Mouse (Mus musculus) heart, embryonic 10.5 days (tissue): ENCODE data around the gene Zfp568. TPM values are rescaled to one million over a fixed set of nuclear protein-coding genes. Genes with fewer than 3 reads are reported as not detected.
"Not testable (repeated sequence)": the region's sequence is repeated elsewhere in the genome, so short reads cannot be mapped to it uniquely, and the experiment has no call there.

Experiments
- DNase-seq: peaks from one replicate; pipeline ENCODE4 v3.0.0-alpha.2; 2017; ENCODE audit warnings: low spot score
- H3K27ac ChIP-seq: fragments of 300-500 bp; sonication (generic); 2 replicates; pipeline ENCODE4 v1.5.1; 2016; ENCODE audit warnings: mild to moderate bottlenecking
- H3K27me3 ChIP-seq: fragments of 300-500 bp; sonication (generic); 2 replicates; pipeline ENCODE4 v1.6.1; 2016; ENCODE audit warnings: mild to moderate bottlenecking; ENCODE audit not compliant: poor library complexity, insufficient read depth, severe bottlenecking
- H3K36me3 ChIP-seq: fragments of 300-500 bp; sonication (generic); 2 replicates; pipeline ENCODE4 v1.6.1; 2016; ENCODE audit warnings: mild to moderate bottlenecking, moderate library complexity
- H3K4me1 ChIP-seq: fragments of 300-500 bp; sonication (generic); 2 replicates; pipeline ENCODE4 v1.6.1; 2016; ENCODE audit warnings: mild to moderate bottlenecking
- H3K4me3 ChIP-seq: fragments of 300-500 bp; sonication (generic); 2 replicates; pipeline ENCODE4 v1.5.1; 2016; ENCODE audit warnings: mild to moderate bottlenecking, moderate library complexity
- H3K9me3 ChIP-seq: fragments of 300-500 bp; sonication (generic); 2 replicates; pipeline ENCODE4 v1.6.1; 2016; ENCODE audit warnings: mild to moderate bottlenecking, moderate library complexity
- WGBS: fragments of 180-500 bp; shearing (Covaris S2); methylation state at CpG from one replicate; pipeline ENCODE4 v1.1.7; 2016; 5-methylcytosine and 5-hydroxymethylcytosine counted together
- polyA plus RNA-seq: library from polyadenylated mRNA; unstranded; fragments of >200 nt; fragmentation: Nextera tagmentation; extraction: Ambion mirVana; gene quantifications from 2 replicates; pipeline ENCODE4 v1.2.1, GENCODE M21; 2016

The Zfp568 gene
- polyA plus RNA-seq, 1 experiment from 2014 or later, result 32.0 TPM

DNA sequence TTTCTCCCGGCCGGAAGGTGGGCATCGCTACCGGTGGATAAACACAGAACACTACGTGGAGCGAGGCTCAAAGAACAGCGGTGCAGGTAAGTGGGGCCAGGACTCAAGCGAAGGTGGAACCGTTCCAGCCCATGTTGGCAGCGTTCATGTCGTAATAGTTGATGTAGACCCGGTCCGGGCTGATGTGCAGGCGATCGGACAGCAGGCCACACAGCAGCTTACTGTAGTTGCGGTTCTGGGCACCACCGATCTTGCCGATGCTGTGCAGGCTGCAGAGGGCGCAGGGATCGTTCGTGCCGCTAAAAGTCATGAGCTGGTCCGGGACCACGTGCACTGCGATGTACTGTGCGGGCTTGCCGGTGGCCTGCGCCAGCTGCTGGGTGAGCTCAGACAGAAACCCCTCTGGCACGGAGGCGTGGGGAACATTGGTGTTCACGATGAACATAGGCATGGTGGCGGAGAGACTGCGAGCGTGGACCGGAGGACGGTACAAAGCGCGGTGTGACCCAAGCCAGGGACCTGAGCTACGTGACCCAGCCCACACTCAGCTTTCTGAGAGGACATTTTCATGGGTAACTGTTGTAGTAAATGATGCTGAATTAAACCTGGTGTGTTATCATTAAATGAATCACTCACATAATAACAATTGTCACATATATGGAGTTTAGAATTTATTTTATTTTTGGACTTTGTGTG lies 18.5 kb upstream of the Zfp568 start:
- H3K4me1 ChIP-seq, DNase-seq, H3K27me3 ChIP-seq, H3K27ac ChIP-seq, H3K9me3 ChIP-seq, H3K4me3 ChIP-seq, H3K36me3 ChIP-seq: not testable (repeated sequence)
- WGBS, result 48% methylated on average over 39 of the region's 39 CpGs

DNA sequence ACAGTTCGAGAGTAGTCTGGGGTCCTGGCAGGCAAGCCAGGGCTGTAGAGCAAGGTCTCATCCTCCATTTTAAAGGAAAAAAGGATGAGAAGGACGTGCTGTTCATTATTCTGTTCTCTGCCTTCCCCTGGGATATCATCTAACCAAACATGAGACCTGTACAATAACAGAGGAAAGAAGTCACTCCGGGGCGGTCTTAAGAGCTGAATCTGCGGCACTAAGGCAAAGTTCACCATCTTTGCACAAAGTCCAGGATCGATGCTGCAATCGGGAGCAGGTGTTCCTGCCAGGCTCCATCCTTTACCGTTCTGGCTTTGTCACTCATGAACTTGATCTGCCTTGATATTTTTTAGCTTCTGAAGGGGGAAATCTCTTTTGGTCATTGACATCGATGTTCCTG lies 13.1 kb upstream of the Zfp568 start:
- no peak overlapping the region for H3K27ac ChIP-seq
- DNase-seq, result no peak
- H3K4me3 ChIP-seq, result no peak overlapping the region
- H3K9me3 ChIP-seq, result no peaks in the 10 kb centered on the region
- no peaks in the 10 kb centered on the region for H3K27me3 ChIP-seq
- no peaks in the 10 kb centered on the region for H3K4me1 ChIP-seq
- peaks cover 5% of the 10 kb centered on the region; the same call in 1 of the 2 replicates for H3K36me3 ChIP-seq
- 81% methylated on average over 9 of the region's 9 CpGs for WGBS

DNA sequence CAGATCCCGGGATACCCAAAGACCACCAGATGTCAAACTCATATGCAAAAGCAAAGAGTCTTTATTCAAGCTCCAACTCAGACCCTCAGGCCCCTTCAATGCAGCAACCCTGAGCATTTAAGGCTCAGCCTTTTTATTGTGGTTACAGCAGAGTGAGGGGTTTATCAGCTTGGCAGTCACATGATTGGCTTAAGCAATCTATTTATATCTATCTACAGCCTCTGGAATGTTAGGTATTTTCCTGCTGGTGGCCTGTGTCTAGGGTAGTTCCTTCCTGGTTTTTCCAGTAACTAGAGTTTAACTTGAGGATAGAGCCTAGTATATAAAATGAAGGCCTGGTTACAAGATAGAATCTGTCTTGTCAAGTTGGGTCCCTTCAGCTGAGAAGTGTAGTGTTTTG lies 3.0 kb upstream of the Zfp568 start:
- Histone ChIP-seq H3K27me3 (no peaks in the 10 kb centered on the region), H3K36me3 (peaks cover 5% of the 10 kb centered on the region), H3K9me3 (no peaks in the 10 kb centered on the region), H3K27ac (peak overlapping the region; percentile 96), H3K4me3 (peak overlapping the region; percentile 20), H3K4me1 (peaks cover 34% of the 10 kb centered on the region)
- 78% methylated on average over 1 of the region's 1 CpGs for WGBS
- DNase-seq, result no peak

DNA sequence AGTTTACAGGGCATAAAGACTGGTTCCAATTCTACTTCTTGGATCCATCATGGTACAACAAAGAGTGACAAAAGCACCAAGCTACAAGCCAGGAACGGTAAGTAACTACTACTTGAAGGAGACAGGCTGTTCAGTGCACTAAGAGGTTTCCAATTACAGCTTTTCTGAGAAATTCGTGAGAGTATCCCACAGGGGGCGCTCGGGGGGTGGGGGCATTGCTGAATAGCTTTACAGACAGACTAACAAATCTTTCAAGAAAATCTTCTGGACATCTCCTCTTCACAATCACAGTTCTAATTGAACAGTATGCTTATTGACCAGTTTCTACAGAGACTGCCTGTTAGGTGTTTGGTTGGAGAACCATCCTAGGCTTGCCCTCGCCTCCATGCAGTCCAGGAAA lies 2.3 kb upstream of the Zfp568 start:
- 47% methylated on average over 5 of the region's 5 CpGs for WGBS
- peak overlapping the region; percentile 96 for H3K27ac ChIP-seq
- H3K4me3 ChIP-seq, result peak overlapping the region; percentile 20
- no peaks in the 10 kb centered on the region for H3K27me3 ChIP-seq
- peaks cover 39% of the 10 kb centered on the region for H3K4me1 ChIP-seq
- no peaks in the 10 kb centered on the region for H3K9me3 ChIP-seq
- H3K36me3 ChIP-seq, result peaks cover 12% of the 10 kb centered on the region
- DNase-seq, result no peak

- peaks cover 39% of the 10 kb centered on the region for H3K4me1 ChIP-seq
- H3K27me3 ChIP-seq, result no peaks in the 10 kb centered on the region
- H3K9me3 ChIP-seq, result no peaks in the 10 kb centered on the region
- H3K36me3 ChIP-seq, result peaks cover 15% of the 10 kb centered on the region
- DNase-seq, result no peak
- H3K4me3 ChIP-seq, result peak overlapping the region; percentile 25; the same call in 1 of the 2 replicates
- WGBS, result 74% methylated on average over 3 of the region's 3 CpGs
- H3K27ac ChIP-seq, result peak overlapping the region; percentile 96
Measured at GRCm38 (mm10) chr7:29981860-29982259, 1.9 kb upstream of the Zfp568 start.

DNA sequence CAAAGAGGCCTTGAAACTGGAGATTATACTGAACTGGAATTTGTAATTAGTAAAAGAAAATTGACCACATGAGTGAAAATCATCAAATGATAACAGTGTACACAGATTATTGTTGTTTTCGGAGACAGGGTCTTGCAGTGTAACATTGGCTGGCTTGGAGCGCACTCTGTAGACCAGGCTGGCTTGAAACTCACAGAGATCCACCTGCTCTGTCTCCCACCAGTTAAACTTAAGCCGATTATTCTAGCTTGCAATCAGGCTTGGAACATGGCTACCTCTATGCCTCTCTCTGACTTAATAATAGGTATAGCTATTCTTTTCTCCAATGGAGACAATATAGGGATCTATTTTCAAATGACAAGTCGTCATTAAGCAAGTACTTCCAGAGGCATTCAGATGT lies 1.4 kb upstream of the Zfp568 start:
- DNase-seq, result no peak
- 76% methylated on average over 4 of the region's 4 CpGs for WGBS
- H3K4me1 ChIP-seq, result peaks cover 39% of the 10 kb centered on the region
- peaks cover 19% of the 10 kb centered on the region for H3K36me3 ChIP-seq
- H3K27me3 ChIP-seq, result no peaks in the 10 kb centered on the region
- H3K9me3 ChIP-seq, result no peaks in the 10 kb centered on the region
- H3K4me3 ChIP-seq, result peak overlapping the region; percentile 90; the same call in 1 of the 2 replicates
- peak overlapping the region; percentile 96 for H3K27ac ChIP-seq

- peaks cover 39% of the 10 kb centered on the region for H3K4me1 ChIP-seq
- no peaks in the 10 kb centered on the region for H3K9me3 ChIP-seq
- peak overlapping the region; percentile 90 for H3K4me3 ChIP-seq
- peak; percentile 78 for DNase-seq
- H3K27ac ChIP-seq, result peak overlapping the region; percentile 96
- peaks cover 25% of the 10 kb centered on the region for H3K36me3 ChIP-seq
- no peaks in the 10 kb centered on the region for H3K27me3 ChIP-seq
- WGBS, result 23% methylated on average over 6 of the region's 6 CpGs
Measured at GRCm38 (mm10) chr7:29982931-29983330, 824 bp upstream of the Zfp568 start.

GRCm38 (mm10) chr7:29983340-29983689 lies 440 bp upstream of the Zfp568 start:
- WGBS, result 2% methylated on average over 8 of the region's 8 CpGs

GRCm38 (mm10) chr7:29986101-29986500 lies 2.3 kb downstream of the Zfp568 start:
- Histone ChIP-seq H3K4me3 (no peak overlapping the region), H3K4me1 (peaks cover 30% of the 10 kb centered on the region), H3K9me3 (no peaks in the 10 kb centered on the region), H3K36me3 (peaks cover 48% of the 10 kb centered on the region), H3K27me3 (no peaks in the 10 kb centered on the region), H3K27ac (no peak overlapping the region)
- DNase-seq, result no peak
- WGBS, result 89% methylated on average over 8 of the region's 8 CpGs

More at GRCm38 (mm10) chr7:29983340-29983689, 440 bp upstream of the Zfp568 start:
- Histone ChIP-seq H3K9me3 (no peaks in the 10 kb centered on the region), H3K36me3 (peaks cover 29% of the 10 kb centered on the region), H3K4me3 (peak overlapping the region; percentile 90), H3K4me1 (peaks cover 39% of the 10 kb centered on the region), H3K27ac (peak overlapping the region; percentile 96), H3K27me3 (no peaks in the 10 kb centered on the region)
- DNase-seq, result no peak

DNA sequence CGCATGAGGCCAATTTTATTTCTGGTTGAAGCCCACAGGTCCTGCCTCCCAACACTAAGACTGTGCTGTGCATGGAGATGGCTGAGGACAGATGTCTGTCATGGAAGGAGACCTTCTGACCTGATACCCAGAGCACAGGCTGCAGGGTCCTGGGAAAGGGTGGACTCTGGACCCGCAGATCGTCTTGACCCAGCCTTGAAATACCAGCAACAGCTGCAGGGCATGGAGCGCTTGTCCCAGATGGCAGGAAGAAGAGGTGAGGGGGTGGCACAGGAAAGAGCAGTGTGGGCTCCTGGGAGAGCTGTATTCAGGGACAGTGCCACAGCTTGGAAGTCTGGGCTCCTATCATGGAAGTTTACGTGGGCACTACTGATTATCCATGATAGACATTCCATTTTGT lies 3.8 kb downstream of the Zfp568 start:
- Histone ChIP-seq H3K36me3 (peaks cover 63% of the 10 kb centered on the region), H3K27me3 (no peaks in the 10 kb centered on the region), H3K9me3 (no peaks in the 10 kb centered on the region), H3K4me3 (no peak overlapping the region), H3K27ac (no peak overlapping the region), H3K4me1 (peaks cover 16% of the 10 kb centered on the region)
- WGBS, result 94% methylated on average over 5 of the region's 5 CpGs
- no peak for DNase-seq

DNA sequence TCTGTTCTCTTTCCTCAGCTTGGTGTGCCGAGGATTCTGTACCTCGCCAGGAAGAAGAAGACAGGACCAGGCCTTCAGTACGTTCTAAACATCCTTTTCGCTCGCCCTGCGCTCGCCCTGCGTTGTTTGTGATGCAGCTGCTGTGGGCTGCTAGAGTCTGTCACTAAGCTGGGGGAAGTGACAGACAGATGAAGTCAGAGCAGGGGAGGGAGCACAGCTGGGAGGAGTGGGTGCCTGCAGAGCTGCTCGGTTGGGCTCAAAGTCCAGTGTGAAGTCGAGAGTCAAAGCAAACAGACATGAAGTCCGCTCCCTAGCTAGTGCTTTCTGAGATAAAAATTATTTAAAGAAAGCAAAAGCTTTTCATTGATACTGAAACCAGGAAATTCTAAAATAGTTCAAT lies 5.3 kb downstream of the Zfp568 start:
- H3K27ac ChIP-seq, result no peak overlapping the region
- no peak for DNase-seq
- no peaks in the 10 kb centered on the region for H3K9me3 ChIP-seq
- peaks cover 76% of the 10 kb centered on the region for H3K36me3 ChIP-seq
- WGBS, result 80% methylated on average over 11 of the region's 11 CpGs
- H3K27me3 ChIP-seq, result no peaks in the 10 kb centered on the region
- peaks cover 8% of the 10 kb centered on the region for H3K4me1 ChIP-seq
- H3K4me3 ChIP-seq, result no peak overlapping the region

DNA sequence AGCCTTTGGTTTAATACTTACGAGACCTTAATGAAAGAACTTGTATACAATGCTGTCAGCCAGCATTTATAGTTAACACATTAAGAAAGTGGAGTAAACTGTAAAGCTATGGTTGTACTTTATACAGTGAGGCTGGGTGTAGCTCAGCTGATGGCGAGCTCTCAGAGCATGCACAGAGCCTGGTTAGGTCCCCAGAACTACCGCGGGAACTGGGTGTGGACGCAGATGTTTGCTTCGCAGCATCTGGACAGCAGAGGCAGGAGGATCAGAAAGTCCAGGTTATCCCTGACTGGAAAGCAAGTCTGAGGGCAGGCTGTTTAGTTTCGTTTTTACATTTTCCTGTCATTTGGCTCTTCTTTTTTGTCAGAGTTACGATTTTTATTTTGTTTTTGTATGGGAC lies 8.9 kb downstream of the Zfp568 start:
- Histone ChIP-seq H3K36me3 (peaks cover 89% of the 10 kb centered on the region), H3K9me3 (no peaks in the 10 kb centered on the region), H3K4me3 (no peak overlapping the region), H3K4me1 (peaks cover 2% of the 10 kb centered on the region; the same call in 1 of the 2 replicates), H3K27me3 (no peaks in the 10 kb centered on the region), H3K27ac (no peak overlapping the region)
- whole genome bisulfite sequencing, result 93% methylated on average over 8 of the region's 8 CpGs
- no peak for DNase-seq

- Histone ChIP-seq H3K4me3 (no peak overlapping the region), H3K36me3 (peaks cover 90% of the 10 kb centered on the region), H3K4me1 (peaks cover 7% of the 10 kb centered on the region), H3K27ac (no peak overlapping the region), H3K9me3 (no peaks in the 10 kb centered on the region), H3K27me3 (no peaks in the 10 kb centered on the region)
- 95% methylated on average over 9 of the region's 9 CpGs for WGBS
- no peak for DNase-seq
Measured at GRCm38 (mm10) chr7:29993340-29993739, 9.6 kb downstream of the Zfp568 start.

- peaks cover 7% of the 10 kb centered on the region for H3K4me1 ChIP-seq
- WGBS, result 92% methylated on average over 8 of the region's 8 CpGs
- peaks cover 96% of the 10 kb centered on the region for H3K36me3 ChIP-seq
- H3K27ac ChIP-seq, result no peak overlapping the region
- no peak for DNase-seq
- H3K9me3 ChIP-seq, result no peaks in the 10 kb centered on the region
- no peaks in the 10 kb centered on the region for H3K27me3 ChIP-seq
- no peak overlapping the region for H3K4me3 ChIP-seq
Measured at GRCm38 (mm10) chr7:29995134-29995533, 11.4 kb downstream of the Zfp568 start.
